Mouse (Mus musculus) G1E (cell line): Measurements from ENCODE around the gene Cbx1.

Experiments
- CTCF ChIP-seq: IDR thresholded peaks from 2 replicates; pipeline ENCODE4 v1.5.1; 2012; ENCODE audit warnings: low read depth, low read length, inconsistent platforms, mixed read lengths
- GATA1 ChIP-seq: IDR thresholded peaks from 2 replicates; pipeline ENCODE4 v1.6.1; 2012; ENCODE audit warnings: borderline replicate concordance, low read length, inconsistent platforms, mixed read lengths
- GATA2 ChIP-seq: IDR thresholded peaks from 2 replicates; pipeline ENCODE4 v1.6.1; 2012; ENCODE audit warnings: low read depth, low read length, inconsistent platforms, borderline replicate concordance

DNA sequence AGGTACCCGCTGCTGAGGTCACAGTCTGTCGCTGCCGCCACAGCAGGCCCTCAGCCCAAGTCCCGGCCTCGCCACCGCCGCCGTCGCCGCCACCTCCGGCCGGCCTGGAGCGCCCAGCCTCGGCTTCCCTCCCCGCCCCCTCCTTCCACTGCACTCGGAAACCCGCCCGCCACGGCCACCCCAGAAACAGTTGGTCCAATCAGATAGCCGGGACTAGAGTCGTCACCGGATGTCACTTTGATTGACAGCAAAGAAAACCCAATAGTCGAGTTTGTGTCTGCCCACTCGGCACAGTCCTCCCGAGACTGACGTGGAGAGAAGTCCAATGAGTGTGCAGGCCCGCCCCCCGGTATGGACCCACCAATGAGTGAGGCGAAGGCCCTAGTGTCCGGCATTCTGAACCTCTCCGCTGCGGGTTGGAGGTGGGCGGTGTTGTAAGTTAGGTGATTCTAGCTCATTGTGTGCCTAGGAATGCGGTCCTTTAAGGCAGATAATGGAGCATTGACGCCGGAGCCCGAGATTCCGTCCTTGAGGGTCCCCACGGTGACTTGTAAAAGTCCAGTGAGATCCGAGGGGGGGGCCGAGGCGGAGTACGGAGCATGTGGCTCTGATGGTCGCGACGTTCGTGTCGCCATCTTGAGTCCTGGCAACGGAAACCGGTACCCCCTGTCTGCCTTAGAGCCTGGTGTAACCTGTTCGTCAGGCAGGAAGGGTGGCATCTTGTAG lies 41.0 kb downstream of the Cbx1 start, which contains the start of gene Nfe2l1:
- TF ChIP-seq GATA1 (no peak), CTCF (no peak), GATA2 (no peak)
